Mouse (Mus musculus) midbrain, embryonic 16.5 days (tissue): Measurements from ENCODE around the gene Kcnd3. TPM values are rescaled to one million over a fixed set of nuclear protein-coding genes. Genes with fewer than 3 reads are reported as not detected.

Experiments used
- ATAC-seq: fragments of 200-750 bp; cut with Nextera tagmentation; 2 replicates; pipeline ENCODE4 v1.8.0; 2017; ENCODE audit warnings: moderate TSS enrichment
- H3K27ac ChIP-seq: fragments of 300-500 bp; sonication (generic); 2 replicates; pipeline ENCODE4 v1.5.1; 2014; ENCODE audit warnings: mild to moderate bottlenecking, low read length, mixed read lengths
- H3K27me3 ChIP-seq: fragments of 300-500 bp; sonication (generic); 2 replicates; pipeline ENCODE4 v1.6.1; 2014; ENCODE audit warnings: low read depth, low read length, mixed read lengths; ENCODE audit not compliant: control insufficient read depth, insufficient read depth
- H3K36me3 ChIP-seq: fragments of 300-500 bp; sonication (generic); 2 replicates; pipeline ENCODE4 v1.6.1; 2014; ENCODE audit warnings: mild to moderate bottlenecking, low read length, moderate library complexity, mixed read lengths; ENCODE audit not compliant: control insufficient read depth, insufficient read depth
- H3K4me1 ChIP-seq: fragments of 300-500 bp; sonication (generic); 2 replicates; pipeline ENCODE4 v1.6.1; 2014; ENCODE audit warnings: mild to moderate bottlenecking, low read length, mixed read lengths; ENCODE audit not compliant: control insufficient read depth, insufficient read depth
- H3K4me2 ChIP-seq: fragments of 300-500 bp; sonication (generic); 2 replicates; pipeline ENCODE4 v1.6.1; 2014; ENCODE audit warnings: mild to moderate bottlenecking, low read length, mixed read lengths
- H3K4me3 ChIP-seq: fragments of 300-500 bp; sonication (generic); 2 replicates; pipeline ENCODE4 v1.5.1; 2014; ENCODE audit warnings: low read depth, mild to moderate bottlenecking, low read length, moderate library complexity, mixed read lengths
- H3K9ac ChIP-seq: fragments of 300-500 bp; sonication (generic); 2 replicates; pipeline ENCODE4 v1.6.1; 2014; ENCODE audit warnings: low read depth, low read length, mixed read lengths
- H3K9me3 ChIP-seq: fragments of 300-500 bp; sonication (generic); replicated peaks from 2 replicates; pipeline ENCODE4 v1.6.1; 2014; ENCODE audit warnings: mild to moderate bottlenecking, low read length, mixed read lengths; ENCODE audit not compliant: control insufficient read depth, poor library complexity, severe bottlenecking
- WGBS: fragments of 180-500 bp; shearing (Covaris S2); extraction: QIAGEN DNeasy Blood & Tissue Kit; methylation state at CpG from one replicate; pipeline ENCODE4 v1.1.7; 2014; 5-methylcytosine and 5-hydroxymethylcytosine counted together
- polyA plus RNA-seq: library from polyadenylated mRNA; unstranded; fragments of >200 nt; fragmentation: Nextera tagmentation; extraction: Ambion mirVana; gene quantifications from 2 replicates; pipeline ENCODE4 v1.2.1, GENCODE M21; 2015

Kcnd3 gene
- polyA plus RNA-seq, 1 experiment from 2014 or later = 11.6 TPM

DNA sequence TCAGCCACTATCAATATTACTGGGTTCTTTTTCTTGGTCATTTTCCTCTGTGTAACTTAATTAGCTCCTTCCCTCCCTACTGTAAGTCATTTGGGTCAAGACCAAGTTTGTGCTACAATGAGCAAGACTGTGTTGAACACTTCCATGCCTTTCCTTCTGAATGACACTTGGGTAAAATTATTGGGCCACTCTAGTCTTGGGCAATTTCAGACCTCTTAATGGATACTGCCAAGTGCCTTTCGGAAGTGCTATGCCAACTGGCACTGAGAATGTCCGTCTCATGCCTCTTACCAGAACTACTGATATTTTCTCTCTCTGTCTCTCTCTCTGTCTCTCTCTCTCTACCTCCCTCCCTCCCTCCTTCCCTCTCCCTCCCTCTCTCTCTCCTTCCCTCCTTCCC is 173.8 kb downstream of the Kcnd3 start:
- Histone ChIP-seq H3K4me3 (no peak overlapping the region), H3K27me3 (no peaks in the 10 kb centered on the region), H3K4me2 (no peak overlapping the region), H3K36me3 (no peaks in the 10 kb centered on the region), H3K9me3 (no peaks in the 10 kb centered on the region), H3K27ac (no peak overlapping the region), H3K4me1 (0 out of 2 replicates have a peak, but pooled peaks cover 2% of the 10 kb centered on the region), H3K9ac (no peak overlapping the region)
- no peak for ATAC-seq
- 89% methylated on average over 2 of the region's 2 CpGs for WGBS

DNA sequence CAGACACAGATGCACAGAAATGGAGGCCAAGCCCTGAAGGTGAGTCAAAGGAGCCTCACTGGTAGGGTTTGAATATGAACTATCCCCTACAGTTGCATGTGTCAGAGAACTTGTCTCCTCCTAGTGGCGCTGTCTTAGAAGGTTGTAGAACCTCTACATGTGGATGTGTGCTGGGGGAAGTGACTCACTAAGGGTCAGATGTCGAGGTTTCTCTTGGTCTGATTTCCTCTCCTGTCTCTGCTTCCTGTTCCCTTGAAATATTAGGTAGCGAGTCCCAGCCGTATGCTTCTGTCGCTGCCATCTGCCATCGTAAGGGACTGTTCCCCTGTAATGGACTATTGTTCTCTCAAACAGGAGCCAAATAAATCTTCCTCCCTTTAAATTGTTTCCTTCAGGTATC is 175.1 kb downstream of the Kcnd3 start:
- Histone ChIP-seq H3K27me3 (no peaks in the 10 kb centered on the region), H3K27ac (no peak overlapping the region), H3K9me3 (no peaks in the 10 kb centered on the region), H3K4me2 (no peak overlapping the region), H3K36me3 (no peaks in the 10 kb centered on the region), H3K9ac (no peak overlapping the region), H3K4me1 (0 out of 2 replicates have a peak, but pooled peaks cover 2% of the 10 kb centered on the region), H3K4me3 (no peak overlapping the region)
- ATAC-seq = no peak
- WGBS = 78% methylated on average over 6 of the region's 6 CpGs

DNA sequence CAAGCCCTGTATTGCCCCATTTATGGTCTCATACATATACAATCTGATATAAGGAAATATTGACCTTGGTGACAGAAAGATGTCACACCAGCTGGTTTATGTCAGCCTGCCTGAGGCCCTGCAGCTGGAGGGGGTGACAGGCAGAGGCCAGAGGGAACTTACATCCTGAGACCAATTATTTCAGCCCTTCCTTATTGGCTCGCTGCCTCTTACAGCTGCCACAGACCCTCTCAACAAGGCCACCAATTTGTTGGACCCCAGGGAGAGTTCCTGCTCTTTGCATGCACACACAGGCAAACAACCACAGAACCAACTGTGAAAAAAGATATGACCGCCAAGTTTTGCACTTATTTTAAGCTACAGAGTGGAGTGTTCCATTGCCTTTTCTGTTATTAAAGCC is 180.2 kb downstream of the Kcnd3 start:
- H3K27ac ChIP-seq = 0 out of 2 replicates have a peak overlapping the region, but pooled peaks have one; percentile 12
- H3K27me3 ChIP-seq = no peaks in the 10 kb centered on the region
- WGBS = 54% methylated on average over 2 of the region's 2 CpGs
- no peak overlapping the region for H3K4me3 ChIP-seq
- H3K4me1 ChIP-seq = 0 out of 2 replicates have a peak, but pooled peaks cover 2% of the 10 kb centered on the region
- H3K4me2 ChIP-seq = no peak overlapping the region
- H3K36me3 ChIP-seq = no peaks in the 10 kb centered on the region
- no peaks in the 10 kb centered on the region for H3K9me3 ChIP-seq
- no peak overlapping the region for H3K9ac ChIP-seq
- 0 out of 2 replicates have a peak, but pooled peaks have one; percentile 9 for ATAC-seq

DNA sequence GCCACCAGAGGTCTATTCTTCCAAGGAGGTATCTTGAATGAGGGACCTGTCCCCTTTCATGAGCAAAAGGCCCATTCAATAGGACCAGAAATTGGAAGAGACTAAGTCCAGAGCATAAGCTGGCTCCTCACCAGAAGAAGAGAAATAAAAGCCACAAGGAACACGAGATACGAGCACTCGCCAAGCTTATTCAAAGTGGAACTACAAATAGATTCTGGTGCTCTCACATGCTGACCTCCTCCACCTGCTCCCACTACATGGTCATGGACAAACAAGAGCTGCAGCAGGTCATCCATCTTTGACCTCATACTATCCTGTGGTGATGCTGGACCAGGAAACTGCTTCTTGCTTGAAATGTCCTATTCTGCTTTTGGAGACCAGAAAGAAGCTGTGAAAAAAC is 180.9 kb downstream of the Kcnd3 start:
- Histone ChIP-seq H3K9me3 (no peaks in the 10 kb centered on the region), H3K4me1 (no peaks in the 10 kb centered on the region), H3K9ac (no peak overlapping the region), H3K27me3 (no peaks in the 10 kb centered on the region), H3K4me3 (no peak overlapping the region), H3K36me3 (no peaks in the 10 kb centered on the region), H3K4me2 (no peak overlapping the region), H3K27ac (no peak overlapping the region)
- 85% methylated on average over 3 of the region's 3 CpGs for WGBS
- ATAC-seq = no peak

DNA sequence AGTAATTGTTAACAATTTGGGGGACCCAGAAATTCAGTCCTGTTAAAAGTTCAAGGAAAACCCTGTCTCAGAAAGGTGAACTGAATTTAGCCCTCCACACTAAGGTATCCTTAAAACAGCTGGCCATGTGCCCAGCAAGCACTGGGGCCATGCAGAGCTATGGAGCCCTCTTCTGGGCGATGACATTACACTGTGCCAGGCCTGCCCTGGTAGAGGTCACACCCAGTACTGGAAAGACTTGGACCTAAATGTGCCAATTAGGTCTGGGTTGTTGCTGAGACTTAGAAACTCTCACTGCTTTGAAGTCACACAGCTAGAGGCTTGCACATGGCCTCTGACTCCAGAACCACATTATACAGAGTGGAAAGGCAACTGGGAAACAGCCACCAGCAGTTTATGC is 190.1 kb downstream of the Kcnd3 start:
- H3K27me3 ChIP-seq = no peaks in the 10 kb centered on the region
- H3K4me2 ChIP-seq = no peak overlapping the region
- no peaks in the 10 kb centered on the region for H3K9me3 ChIP-seq
- no peak overlapping the region for H3K27ac ChIP-seq
- no peak overlapping the region for H3K4me3 ChIP-seq
- ATAC-seq = peak; percentile 80
- no peaks in the 10 kb centered on the region for H3K4me1 ChIP-seq
- H3K36me3 ChIP-seq = no peaks in the 10 kb centered on the region
- no peak overlapping the region for H3K9ac ChIP-seq
- WGBS = 84% methylated on average over 1 of the region's 1 CpGs

DNA sequence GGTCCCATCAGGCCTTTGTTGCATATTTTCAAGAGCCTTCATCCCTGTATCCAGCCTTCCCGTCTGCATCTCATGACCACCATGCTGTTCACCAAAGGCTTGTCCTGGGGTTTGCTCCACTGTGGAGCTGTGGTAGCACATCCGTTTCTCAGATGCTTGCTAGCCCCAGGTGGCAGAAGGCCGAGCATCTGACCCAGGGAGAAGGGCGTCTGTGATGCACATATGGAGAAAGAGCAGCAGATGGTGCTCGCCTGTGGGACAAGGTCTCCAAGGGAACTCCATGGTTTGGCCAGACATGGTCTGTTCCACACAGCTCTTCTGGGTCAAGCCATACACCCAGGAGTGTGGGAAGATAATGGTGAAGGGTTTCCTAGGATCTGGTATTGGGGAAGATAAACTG is 191.4 kb downstream of the Kcnd3 start:
- Histone ChIP-seq H3K9me3 (no peaks in the 10 kb centered on the region), H3K36me3 (no peaks in the 10 kb centered on the region), H3K27ac (no peak overlapping the region), H3K4me3 (no peak overlapping the region), H3K27me3 (no peaks in the 10 kb centered on the region), H3K4me2 (no peak overlapping the region), H3K4me1 (no peaks in the 10 kb centered on the region), H3K9ac (no peak overlapping the region)
- ATAC-seq = no peak; the same call in 1 of the 2 replicates
- 82% methylated on average over 5 of the region's 5 CpGs for WGBS

DNA sequence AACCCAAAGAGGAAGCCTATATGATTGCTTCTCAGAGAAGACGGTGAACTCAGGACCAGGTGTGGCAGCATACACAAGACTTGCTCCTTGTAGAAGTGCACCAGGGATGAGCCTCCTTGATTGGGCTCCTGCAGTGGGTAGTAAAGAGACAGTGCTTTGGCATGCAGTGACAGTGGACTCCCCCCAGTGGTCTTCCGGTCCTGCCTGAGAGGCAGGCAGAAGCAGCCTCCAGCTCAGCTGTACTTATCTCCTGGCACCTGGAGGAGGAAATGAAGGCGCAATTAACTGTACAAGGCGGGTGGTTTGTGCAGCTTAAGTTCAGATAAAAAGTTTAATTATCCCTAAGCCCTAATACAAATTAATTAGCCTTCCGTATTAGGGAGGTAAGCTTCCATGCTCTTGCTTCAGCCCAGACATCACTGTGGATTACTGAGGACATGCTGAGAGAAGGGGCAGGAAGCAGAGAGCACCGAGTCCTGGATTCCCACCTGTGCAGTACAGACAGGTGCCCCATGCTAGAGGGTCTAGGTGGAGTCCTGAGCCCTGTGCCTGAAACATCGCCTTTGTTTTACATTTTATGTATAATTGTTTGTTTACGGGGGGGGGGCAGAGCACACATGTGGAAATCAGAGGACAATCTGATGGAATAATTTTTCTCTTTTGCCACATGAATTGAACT is 196.9 kb downstream of the Kcnd3 start:
- Histone ChIP-seq H3K27me3 (no peaks in the 10 kb centered on the region), H3K9ac (no peak overlapping the region), H3K4me1 (no peaks in the 10 kb centered on the region), H3K36me3 (no peaks in the 10 kb centered on the region), H3K27ac (no peak overlapping the region), H3K4me2 (no peak overlapping the region), H3K9me3 (no peaks in the 10 kb centered on the region), H3K4me3 (no peak overlapping the region)
- 65% methylated on average over 8 of the region's 8 CpGs for WGBS
- ATAC-seq = peak; percentile 65

DNA sequence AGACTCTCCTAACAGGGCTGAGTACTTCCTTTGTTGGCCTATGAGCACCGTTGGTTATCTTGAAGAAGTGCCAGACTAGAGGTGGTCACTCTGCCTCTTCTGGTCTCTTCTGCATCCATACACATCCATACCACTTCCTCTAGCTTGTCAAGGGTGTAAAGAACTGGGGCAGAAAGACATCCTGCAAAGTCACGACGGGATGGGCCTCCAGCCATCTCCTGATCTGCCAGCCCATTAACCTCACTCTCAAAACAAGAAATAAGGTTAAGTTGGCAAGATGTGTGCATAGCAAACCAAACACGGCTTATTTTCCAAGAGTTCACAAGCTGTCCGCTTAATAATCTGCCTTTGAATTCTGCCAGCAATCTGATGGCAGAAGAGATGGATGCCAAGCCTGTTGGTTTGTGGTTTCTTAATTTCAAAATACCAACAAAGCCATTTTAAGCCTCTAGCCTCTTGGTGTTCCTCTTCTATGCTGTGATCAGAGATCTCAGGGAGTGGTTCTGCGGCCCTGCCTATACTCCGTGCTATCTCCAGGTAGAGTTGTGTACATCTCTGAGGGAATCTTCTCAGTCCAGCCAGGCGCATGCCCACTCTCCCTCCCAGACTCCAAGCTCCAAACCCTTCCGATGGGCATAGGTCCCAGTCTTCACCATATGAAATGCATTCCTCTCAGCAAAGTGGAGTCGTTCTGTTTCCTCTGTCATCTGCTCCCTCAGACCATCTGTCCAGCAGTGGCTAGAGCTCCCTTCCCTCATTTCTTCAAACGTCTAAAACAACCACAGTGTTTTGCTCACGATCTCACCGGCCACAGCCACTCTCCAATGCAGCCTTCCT is 201.6 kb downstream of the Kcnd3 start:
- H3K4me1 ChIP-seq = no peaks in the 10 kb centered on the region
- H3K4me2 ChIP-seq = no peak overlapping the region
- no peak overlapping the region for H3K9ac ChIP-seq
- no peak for ATAC-seq
- no peaks in the 10 kb centered on the region for H3K36me3 ChIP-seq
- WGBS = 91% methylated on average over 13 of the region's 13 CpGs
- H3K9me3 ChIP-seq = no peaks in the 10 kb centered on the region
- no peak overlapping the region for H3K27ac ChIP-seq
- H3K27me3 ChIP-seq = no peaks in the 10 kb centered on the region
- no peak overlapping the region for H3K4me3 ChIP-seq

DNA sequence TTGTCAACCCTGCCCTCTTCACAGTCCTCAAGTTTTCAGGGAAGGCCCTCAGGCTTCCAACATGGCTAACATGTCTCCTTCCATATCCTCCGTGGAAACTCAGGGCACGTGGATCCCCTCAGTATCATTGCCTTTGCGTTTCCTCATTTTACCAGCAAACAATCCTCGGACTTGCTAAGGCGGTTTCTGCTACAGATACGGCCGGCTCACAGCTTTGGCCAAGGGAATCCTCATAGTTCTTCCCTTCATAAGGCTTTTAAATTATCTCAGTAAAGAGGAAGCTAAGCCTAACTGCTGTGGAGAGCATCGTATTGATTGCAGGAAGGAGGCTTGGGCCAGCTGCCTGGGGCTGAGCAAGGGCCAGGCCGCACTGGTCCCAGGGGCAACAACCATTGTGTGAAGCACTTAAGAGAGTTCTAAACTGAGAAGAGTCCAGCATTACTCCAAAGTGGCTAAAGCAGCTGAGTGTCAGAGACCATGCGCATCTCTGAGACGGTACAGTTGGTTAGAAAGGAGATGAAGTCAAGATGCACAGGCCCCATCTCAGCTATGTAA is 203.0 kb downstream of the Kcnd3 start:
- Histone ChIP-seq H3K4me2 (no peak overlapping the region), H3K27ac (no peak overlapping the region), H3K9me3 (no peaks in the 10 kb centered on the region), H3K27me3 (no peaks in the 10 kb centered on the region), H3K36me3 (no peaks in the 10 kb centered on the region), H3K9ac (no peak overlapping the region), H3K4me3 (no peak overlapping the region), H3K4me1 (no peaks in the 10 kb centered on the region)
- ATAC-seq = no peak
- WGBS = 92% methylated on average over 11 of the region's 11 CpGs
